Mouse (Mus musculus) left cerebral cortex, adult 11 months (tissue): ENCODE measurements around the gene Psmd4.
"Not testable (repeated sequence)": the region's sequence is repeated elsewhere in the genome, so short reads cannot be mapped to it uniquely, and the experiment has no call there.

Experiments used
- DNase-seq: peaks from one replicate; pipeline ENCODE4 v3.0.0; 2022; ENCODE audit warnings: low spot score

Gene Psmd4

DNA sequence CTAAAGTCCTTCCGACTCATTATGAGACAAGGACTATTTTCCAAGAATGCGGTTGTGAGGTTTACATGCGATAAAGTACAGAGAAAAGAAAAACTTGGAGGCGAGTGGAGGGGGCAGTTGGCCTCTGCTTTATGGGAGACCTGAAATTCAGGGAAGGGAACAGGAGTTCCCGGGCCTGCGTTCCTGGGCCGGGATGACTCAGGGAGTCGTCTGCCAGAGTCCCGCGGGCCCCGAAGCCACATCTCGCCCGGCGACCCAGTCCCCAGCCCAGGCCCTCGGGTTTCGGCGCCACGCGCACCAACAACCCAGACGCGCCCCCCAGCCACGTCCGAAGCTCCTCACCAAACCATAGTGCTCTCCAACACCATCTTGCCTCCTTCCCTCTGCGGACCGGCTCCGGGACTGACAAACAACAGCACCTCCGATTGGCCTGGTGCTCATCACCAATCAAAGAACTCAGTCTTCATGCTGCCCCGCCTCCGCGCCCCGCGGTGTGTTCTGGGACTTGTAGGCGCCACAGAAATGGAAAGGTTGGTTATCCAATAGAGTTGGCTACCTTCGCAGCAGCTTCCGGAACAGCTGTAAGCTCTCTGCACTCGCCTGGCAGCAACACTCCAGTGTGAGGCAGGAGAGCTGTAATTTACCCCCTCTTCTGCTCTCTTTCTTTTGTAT, at the start of gene Psmd4:
Gene Psmd4 (minus strand): TSS at position 449 of the 672 bp plus-strand sequence.
- peak; percentile 97 for DNase-seq

DNA sequence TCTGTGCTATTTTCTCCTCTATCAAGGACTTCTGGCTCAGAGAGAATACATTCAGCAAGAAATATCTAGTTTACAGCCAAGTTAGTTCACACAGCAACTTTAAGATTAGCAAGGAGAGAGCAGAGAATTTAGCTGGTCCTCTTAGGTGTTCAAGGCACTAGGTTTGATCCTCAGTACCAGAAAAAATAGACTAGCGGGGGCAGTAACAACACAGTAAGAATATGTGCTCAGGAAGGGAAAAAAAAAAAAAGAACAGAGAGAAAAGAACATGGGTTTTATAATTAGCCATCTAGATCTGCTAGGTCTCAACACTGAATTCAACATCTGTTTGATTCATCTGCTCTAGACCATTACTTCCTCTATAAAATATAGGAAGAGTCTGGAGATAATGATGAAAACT, 45.7 kb upstream of the Psmd4 start:
- no peak for DNase-seq

DNA sequence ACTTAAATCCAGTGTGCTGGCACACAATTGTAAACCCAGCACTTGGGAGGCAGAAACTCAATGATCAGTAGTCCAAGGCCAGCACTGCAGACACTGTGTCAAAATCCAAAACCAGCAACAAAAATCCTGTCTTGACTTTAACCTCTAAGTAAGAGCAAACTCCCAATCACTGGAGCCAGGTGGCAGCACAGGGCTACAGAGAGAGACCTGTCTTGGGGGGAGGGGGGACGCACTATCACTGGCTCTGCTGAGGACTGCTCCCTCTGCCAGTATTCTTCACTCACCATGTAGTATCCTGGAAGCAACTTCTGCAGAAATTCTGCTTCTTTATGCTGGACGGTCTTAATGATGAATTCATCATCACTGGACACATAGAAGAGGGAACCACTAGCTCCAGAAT, 29.2 kb upstream of the Psmd4 start:
- no peak for DNase-seq

DNA sequence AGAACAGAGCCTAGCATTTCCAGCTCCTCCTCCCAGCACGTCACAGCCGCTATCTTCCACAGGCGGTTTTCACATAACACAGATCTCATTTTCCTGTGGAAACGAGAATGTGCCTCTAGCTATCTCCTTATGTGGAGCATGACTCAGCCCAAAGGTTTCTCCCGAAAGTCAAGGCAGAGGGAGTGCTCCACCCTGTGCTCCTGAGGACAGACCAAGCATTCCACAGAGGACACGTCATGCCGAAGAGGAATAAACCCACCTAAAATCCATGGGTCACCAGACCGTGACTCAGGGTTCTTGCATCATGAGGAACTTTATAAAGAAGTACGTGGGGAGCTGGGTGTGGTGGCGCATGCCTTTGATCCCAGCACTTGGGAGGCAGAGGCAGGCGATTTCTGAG, 24.2 kb upstream of the Psmd4 start:
- no peak for DNase-seq

DNA sequence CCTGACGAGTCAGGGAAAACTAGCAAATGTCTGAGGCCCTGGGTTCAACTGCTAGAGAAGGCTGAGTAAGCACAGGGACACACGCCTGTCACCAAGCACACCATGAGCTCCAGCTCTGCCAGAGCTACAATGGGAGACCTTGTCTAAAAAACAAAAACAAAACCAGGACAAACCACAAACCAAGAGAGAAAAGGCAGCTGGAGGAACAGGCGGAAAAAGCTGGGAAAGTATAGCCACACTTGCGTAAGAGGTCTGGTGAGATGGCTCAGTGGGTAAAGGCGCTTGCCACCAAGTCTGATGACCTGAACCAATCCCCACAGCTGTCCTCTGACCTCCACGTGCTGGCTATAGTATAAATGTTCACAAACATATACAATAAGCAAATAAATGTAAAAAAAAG, 23.7 kb upstream of the Psmd4 start:
- DNase-seq, result no peak

DNA sequence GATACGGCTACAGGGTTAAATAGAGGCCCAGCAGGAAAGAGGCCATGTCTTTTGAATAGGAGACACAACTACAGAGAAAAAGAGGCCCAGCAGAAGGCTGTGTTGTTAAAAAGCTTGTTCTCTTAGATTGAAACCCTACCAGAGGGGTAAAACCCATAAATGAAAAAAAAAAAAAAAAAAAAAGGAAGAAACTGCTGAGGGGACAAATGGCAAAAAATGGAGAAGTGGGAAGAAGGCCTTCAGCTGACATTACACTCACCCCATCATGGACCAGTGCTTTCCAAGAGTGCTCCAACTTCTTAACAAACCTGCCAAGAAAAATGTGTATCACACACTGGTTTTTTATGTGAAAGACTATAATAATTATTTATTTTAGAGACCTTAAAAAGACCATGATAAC, 23.1 kb upstream of the Psmd4 start:
- DNase-seq, result no peak

DNA sequence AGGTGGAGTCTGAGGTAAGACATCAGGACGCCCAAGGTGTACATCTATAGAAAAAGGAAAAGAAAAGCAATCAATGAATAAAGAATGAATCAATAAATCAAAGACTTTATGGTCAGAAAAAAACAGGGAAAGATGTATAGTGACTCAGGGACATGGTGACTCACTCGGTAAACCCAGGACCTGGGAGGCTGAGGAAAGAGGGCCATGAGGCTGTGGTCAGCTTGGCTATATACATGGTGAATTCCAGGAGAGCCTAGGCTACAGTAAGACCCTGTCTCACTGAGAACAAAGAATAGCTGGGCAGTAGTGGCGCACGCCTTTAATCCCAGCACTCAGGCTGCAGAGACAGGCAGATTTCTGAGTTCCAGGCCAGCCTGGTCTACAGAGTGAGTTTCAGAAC, 21.3 kb upstream of the Psmd4 start:
- DNase-seq, result no peak

DNA sequence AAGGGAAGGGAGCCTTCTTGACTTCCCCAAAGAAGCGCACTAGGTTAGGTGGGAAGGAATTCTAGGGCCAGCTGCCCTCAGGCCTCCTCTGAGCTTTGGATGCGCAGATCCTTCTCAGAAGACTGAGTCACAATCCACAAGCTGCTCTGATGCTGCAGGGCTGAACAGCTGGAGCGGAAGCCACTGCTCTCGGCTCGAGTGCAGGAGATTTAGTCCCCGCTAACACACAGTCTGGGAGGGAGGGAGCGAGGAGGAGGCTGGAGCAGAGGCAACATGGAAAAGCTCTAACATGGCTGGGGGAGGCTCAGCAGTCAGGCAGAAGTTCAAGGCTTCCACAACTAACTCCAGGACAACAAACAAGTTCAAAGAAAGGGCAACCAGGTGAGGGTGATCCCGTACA, 15.7 kb upstream of the Psmd4 start:
- no peak for DNase-seq

DNA sequence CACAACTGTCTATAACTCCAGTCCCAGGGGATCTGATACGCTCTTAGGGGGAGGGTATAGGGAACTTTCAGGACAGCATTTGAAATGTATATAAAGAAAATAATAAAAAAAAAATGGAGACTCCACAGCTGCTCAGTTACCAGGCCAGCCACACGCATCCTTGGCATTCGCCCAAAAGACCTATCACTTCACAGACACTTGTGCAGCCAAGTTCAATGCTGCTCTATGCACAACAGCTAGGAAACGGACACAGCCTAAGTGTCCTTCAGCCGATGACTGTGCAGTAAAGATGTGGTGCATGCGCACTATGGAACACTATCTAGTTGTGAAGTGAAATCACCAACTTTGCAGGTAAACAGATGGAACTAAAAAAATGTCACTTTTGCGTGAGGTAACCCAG, 13.9 kb upstream of the Psmd4 start:
- no peak for DNase-seq

DNA sequence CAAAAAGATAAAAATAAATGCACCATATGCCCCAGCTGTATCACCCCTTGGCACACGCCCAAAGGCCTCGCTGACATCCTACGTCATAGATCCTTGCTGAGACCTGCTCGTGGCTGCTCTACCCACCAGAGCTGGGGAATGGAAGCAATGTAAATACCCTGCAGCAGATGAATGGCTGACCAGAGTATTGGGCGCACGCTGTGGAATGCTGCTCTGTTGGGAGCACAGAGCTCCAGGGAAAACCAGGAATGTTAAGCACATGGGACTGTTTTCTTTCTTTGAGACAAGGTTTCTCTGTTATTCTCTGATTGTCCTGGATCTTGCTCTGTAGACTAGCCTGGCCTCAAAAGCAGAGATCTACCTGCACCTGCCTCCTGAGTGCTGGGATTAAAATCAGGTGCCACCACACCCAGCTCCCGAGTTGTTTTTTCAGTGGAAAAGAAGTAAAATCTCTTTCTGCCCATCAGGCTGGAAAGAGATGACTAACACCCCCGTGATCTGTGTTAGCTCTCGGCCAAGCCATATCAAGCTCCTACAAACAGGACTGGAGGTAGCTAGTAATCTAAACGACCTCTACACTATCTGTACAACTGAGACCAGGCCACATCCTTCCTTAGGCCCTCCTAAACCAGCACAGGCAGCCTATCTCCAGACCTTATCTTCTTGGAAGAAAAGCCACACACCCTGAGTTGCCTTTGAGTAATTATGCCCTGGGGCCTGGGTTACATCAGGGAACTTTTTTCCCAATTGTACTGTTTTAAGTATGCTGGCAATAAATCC, 12.3 kb upstream of the Psmd4 start:
- DNase-seq, result no peak

DNA sequence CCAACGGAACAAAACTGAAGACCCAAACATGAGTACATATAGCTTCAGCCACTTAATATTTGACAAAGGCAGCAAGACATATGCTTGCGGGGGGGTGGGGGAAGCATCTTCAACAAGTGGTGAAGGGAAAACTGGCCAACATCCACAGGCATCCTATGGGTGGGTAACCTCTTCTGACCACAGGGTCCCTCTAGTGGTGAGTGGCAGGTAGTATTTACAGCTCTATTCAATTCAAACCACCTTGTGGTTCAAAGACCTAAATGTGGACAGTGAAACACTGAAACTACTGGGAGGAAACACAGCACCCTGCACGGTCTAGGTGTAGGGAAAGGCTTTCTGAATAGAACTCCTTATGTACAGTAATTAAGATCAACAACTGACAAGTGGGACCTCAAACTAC, 11.3 kb upstream of the Psmd4 start:
- no peak for DNase-seq

DNA sequence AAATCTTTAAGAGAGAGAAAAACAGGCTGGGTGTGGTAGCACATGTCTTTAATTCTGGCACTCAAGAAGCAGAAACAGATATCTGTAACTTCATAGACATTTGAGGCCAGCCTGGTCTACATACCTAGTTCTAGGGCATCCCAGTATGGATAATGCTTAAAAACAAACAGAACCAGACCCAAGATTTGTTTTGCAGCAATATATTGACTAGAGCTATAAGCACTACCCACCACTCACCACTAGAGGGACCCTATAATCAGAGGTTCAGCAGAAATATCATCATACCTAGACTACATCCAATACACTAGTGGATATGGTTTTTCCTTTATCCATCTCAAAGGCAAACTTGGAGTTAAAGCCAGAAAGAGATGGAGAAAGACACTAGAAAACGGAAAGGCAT, 10.5 kb upstream of the Psmd4 start:
- no peak for DNase-seq

DNA sequence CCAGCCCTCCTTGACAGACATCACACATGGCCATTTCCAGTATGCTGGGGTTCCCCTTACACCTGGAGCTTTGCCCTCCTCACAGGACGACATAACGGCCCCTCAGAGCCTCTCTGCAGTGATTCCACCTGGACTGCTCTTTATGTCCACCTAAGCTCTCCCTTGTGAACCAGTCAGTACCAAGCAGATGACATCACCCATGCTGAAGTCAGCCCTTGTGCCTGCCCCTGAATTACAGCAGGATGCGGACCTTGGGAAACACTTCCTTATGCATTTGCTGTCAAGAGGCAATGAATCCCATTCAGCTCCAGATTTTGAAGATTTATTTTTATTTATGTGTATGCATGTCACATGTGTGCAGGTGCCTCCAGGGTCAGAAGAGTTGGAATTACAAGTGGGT, 5.5 kb upstream of the Psmd4 start:
- DNase-seq, result no peak

DNA sequence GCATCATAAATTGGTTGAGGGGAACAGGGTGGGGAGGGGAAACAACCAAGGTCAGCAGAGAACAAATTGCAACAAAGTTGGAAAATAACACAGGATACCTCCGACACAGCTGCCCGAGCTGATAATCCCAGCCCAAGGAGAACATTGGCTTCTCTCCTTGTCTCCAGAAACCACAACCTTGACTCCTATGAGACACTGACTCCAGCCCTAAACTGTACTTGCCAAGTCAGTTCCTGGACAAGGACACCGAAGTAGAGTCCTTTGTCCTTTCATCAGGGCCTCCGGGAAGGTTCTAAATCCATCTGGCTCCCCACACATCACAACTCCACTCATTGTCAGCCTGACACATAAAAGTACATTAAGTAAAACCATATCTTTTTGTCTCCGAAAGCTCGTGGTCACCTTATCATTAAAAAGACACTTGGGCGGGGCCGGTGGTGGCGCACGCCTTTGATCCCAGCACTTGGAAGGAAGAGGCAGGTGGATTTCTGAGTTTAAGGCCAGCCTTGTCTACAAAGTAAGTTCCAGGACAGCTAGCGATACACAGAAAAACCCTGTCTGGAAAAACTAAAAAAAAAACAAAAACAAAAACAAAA, 4.1 kb upstream of the Psmd4 start:
- DNase-seq, result no peak

DNA sequence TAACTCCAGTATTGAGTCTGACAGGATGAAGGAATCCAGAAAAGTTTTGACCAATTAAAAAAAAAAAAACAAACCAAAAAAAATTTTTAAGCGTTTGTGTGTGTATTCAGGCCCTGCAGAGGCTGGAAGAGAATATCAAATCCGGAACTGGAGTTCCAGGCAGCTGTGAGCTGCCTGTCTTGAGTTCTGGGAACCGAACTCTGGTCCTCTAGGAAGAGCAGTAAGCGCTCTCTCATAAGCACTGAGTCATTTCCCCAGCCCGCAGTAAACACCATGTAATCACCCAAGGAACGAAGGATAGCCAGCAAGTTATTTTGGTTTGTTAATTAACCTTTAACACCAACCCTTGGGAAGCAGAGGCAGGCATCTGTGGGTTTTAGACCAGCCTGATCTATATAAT, 837 bp upstream of the Psmd4 start:
- no peak for DNase-seq

DNA sequence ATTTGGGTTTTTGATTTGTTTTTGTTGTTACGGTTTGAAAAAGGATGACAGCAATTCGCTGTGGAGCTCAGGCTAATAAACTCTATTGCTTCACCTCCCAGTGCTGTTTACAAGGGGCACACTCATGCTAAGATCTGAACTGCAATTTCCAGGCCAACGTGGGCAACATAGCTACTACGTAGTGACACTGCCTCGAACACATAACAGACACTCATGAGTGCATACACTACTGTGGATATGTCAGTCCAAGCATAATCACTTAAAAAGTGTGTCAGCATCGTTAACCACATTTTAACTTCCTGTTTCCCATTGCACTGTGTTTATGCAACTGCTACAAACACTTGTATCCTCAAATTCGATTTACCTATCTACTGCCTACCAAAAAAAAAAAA, 420 bp upstream of the Psmd4 start:
- no peak for DNase-seq

DNA sequence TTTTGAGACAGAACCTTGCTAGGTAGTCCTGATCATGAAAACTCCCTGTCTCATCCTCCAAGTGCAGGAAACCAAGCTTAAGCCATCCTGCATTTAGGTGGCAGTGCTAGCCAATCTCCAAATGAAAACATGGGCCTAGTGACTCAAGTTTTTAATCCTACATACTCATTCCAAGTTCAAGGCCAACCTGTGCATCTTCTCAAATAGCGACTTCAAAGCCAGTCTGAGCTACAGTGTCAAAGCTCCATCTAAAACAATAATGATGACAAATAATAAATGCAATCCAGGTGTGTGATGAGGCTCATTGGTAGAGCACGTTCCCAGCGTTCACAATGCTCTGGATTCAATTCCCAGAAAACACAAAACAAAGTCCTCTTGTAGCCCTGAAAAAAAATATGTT, 789 bp downstream of the Psmd4 start:
- DNase-seq, result no peak

DNA sequence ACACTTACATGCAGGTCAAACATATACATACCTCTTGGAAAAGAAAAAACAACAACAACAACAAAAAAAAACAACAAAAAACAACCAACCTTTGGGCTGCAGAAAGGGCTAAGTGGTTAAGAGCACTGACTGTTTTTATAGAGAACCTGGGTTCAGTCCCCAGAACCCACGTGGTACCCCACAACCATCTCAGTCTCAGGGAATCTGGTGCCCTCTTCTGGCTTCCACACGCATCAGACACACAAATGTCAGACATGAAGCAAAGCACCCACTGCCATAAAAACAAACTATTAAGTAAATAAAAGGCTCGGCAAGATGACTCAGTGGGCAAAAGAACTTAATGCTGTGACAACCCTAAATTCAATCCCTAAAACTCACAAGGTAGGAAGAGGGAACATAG, 12.5 kb downstream of the Psmd4 start:
- no peak for DNase-seq

DNA sequence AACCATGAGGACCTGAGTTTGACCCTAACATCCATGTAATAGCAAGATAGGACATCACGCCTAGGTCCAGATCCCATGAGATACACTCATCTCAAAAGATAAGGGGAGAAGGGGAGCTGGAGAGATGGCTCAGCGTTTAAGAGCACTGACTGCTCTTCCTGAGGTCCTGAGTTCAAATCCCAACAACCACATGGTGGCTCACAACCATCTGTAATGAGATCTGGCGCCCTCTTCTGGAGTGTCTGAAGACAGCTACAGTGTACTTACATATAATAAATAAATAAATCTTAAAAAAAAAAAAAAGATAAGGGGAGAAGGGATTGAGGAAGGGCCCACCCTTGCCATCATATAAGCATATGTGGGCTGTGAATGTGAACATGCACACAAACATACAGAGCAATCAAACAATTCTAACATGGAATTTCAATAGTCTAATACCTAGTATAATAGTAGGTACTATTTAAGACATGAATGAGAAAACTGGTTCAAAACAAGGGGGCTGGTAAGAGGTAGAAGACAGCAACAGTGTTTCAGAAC, 13.1 kb downstream of the Psmd4 start:
- not testable (repeated sequence) for DNase-seq

DNA sequence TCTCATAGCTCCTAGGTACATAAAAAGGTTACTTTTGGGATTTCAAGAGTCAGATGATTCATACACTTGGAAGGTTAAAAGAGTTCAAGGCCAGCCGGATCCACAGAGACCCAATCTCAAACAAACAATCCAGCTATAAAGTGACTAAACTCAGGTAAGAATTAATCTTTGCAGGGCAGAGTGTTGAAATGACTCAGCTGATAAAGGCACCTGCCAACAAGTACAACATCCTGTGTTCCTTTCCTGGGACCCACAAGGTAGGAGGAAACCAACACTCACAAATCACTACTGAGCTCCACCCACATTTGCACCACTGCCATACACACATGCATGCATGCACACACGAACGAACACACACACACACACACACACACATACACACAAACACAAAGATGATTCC, 13.8 kb downstream of the Psmd4 start:
- no peak for DNase-seq

DNA sequence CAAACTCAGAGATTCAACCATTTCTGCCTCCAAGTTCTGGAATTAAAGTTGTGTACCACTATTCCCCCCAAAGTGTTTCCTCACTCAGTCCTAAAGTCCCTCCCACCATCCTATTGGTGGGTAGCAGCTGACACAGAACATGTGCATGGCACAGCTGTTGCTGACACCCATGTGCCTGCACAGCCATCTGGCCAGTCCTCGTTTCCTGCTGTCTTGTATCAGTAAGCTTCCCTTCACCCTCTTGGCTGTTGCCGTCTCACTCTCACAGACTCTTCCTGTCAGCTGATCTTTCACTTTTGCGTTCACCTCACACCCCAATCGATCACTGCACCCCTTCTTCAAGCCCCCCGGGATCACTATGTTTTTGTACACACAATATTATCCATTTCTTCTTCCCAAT, 14.7 kb downstream of the Psmd4 start:
- no peak for DNase-seq

DNA sequence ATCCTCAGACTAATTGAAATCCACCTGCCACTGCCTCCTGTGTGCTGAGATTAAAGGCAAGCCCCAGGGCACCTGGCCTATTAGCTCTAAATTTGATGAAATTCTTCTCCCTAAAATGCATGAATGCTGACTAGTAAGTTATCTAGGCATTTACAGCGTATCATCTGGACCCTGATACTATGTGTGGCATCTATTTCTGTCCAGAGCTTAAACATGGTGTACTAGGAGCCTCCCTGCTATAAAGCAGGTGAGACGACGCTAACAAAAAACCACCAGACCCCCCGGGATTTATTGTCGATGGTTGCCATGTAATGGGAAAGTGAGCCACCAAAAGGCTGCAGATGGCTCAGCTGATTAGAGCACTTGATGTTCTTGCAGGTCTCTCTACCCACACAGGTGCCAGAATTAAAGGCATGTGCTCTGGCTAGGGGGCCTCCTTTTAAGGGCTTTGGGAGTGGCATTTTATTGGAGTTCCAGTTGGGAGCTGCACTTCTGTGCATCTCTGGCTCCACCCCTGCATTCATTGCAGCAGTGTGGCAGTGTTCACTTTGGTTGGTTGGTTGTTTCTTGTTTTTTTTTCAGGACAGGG, 15.3 kb downstream of the Psmd4 start:
- DNase-seq, result no peak

DNA sequence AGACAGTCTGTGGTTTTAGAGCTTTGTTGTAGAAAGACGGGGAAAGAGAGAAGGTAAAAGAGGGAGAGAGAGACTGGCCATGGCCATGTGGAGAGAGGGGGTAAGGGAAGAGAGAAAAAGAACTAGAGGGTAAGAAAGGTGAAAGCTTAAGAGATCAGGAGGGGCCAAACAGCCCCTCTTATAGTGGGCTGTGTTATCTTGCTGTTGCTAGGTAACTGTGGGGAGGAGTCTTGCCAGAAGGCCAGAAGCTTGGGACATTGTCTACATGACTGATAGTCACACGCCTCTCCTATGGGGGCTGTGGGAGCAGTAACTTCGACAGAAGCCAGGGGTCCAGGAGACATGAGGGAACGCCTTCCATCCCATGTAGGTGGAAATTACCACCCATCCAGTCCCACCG, 17.2 kb downstream of the Psmd4 start:
- no peak for DNase-seq
